Mouse (Mus musculus) G1E (cell line): ENCODE data around the gene Cgnl1. TPM values are rescaled to one million over a fixed set of nuclear protein-coding genes. Genes with fewer than 3 reads are reported as not detected.
A peak's percentile ranks its signal among the peaks of the same experiment; 100 is the strongest.

ENCODE experiments used
- ATAC-seq: 2 replicates; pipeline ENCODE4 v1.8.0; 2016; ENCODE audit warnings: mild to moderate bottlenecking; ENCODE audit not compliant: insufficient number of reproducible peaks, poor library complexity, low FRiP score, severe bottlenecking; ENCODE audit errors: extremely low read depth
- DNase-seq: peaks from one replicate; pipeline ENCODE4 v3.0.0; 2012; ENCODE audit warnings: low spot score
- H3K27me3 ChIP-seq: 2 replicates; pipeline ENCODE4 v1.6.1; 2012; ENCODE audit warnings: mild to moderate bottlenecking, low read length, inconsistent platforms; ENCODE audit not compliant: insufficient read depth
- H3K36me3 ChIP-seq: replicated peaks from 2 replicates; pipeline ENCODE3; 2012; ENCODE audit warnings: mild to moderate bottlenecking, inconsistent platforms
- H3K4me1 ChIP-seq: 2 replicates; pipeline ENCODE4 v1.6.1; 2012; ENCODE audit warnings: low read depth, low read length, inconsistent platforms, mixed read lengths; ENCODE audit not compliant: insufficient read depth
- H3K4me3 ChIP-seq: 2 replicates; pipeline ENCODE4 v1.5.1; 2012; ENCODE audit warnings: low read depth, mild to moderate bottlenecking, inconsistent platforms, low read length, moderate library complexity, mixed read lengths
- H3K9me3 ChIP-seq: replicated peaks from 2 replicates; pipeline ENCODE4 v1.6.1; 2012; ENCODE audit warnings: inconsistent platforms
- CTCF ChIP-seq: IDR thresholded peaks from 2 replicates; pipeline ENCODE4 v1.5.1; 2012; ENCODE audit warnings: low read depth, low read length, inconsistent platforms, mixed read lengths
- GATA1 ChIP-seq: IDR thresholded peaks from 2 replicates; pipeline ENCODE4 v1.6.1; 2012; ENCODE audit warnings: borderline replicate concordance, low read length, inconsistent platforms, mixed read lengths
- GATA2 ChIP-seq: IDR thresholded peaks from 2 replicates; pipeline ENCODE4 v1.6.1; 2012; ENCODE audit warnings: low read depth, low read length, inconsistent platforms, borderline replicate concordance
- POLR2AphosphoS5 ChIP-seq: IDR thresholded peaks from 2 replicates; pipeline ENCODE4 v1.6.1; 2012; ENCODE audit warnings: low read depth, low read length, inconsistent platforms; ENCODE audit not compliant: insufficient replicate concordance
- TAL1 ChIP-seq: conservative IDR thresholded peaks from 2 replicates; pipeline ENCODE4 v1.6.1; 2012; ENCODE audit warnings: low read depth, low read length, inconsistent platforms, mixed read lengths
- polyA plus RNA-seq: library from polyadenylated mRNA; stranded (reverse); fragments of >175 nt; gene quantifications from 2 replicates; pipeline ENCODE4 v1.2.3, GENCODE M21; 2012
- total RNA-seq, 2 experiments: library from RNA; stranded (forward) in 1 of 2; stranded (reverse) in 1 of 2; fragments of 200-1000 nt in 1 of 2; fragments of >200 nt in 1 of 2; fragmentation: Nextera tagmentation in 1 of 2; gene quantifications; 2 replicates each; pipeline ENCODE4 v1.2.3; 2014 to 2017

The Cgnl1 gene
- total and polyA plus RNA-seq, 3 experiments = 0.98 to 1.6 (median 1.4) TPM

GRCm38 (mm10) chr9:71811404-71811803 lies 40.0 kb upstream of the Cgnl1 start:
- ATAC-seq (no peak), DNase-seq (no peak)
- H3K27me3 ChIP-seq = peaks cover 51% of the 10 kb centered on the region
- H3K36me3 ChIP-seq = no peaks in the 10 kb centered on the region
- H3K4me1 ChIP-seq = peaks cover 17% of the 10 kb centered on the region
- H3K9me3 ChIP-seq = no peaks in the 10 kb centered on the region
- no peak overlapping the region for H3K4me3 ChIP-seq
- TF ChIP-seq CTCF (no peak), GATA1 (no peak), GATA2 (no peak), POLR2AphosphoS5 (no peak), TAL1 (no peak)

- ATAC-seq = no peak
- TF ChIP-seq GATA2 (no peak), POLR2AphosphoS5 (no peak), CTCF (no peak), TAL1 (no peak), GATA1 (no peak)
- Histone ChIP-seq H3K36me3 (no peaks in the 10 kb centered on the region), H3K4me1 (peaks cover 13% of the 10 kb centered on the region), H3K4me3 (no peak overlapping the region), H3K9me3 (no peaks in the 10 kb centered on the region), H3K27me3 (peaks cover 46% of the 10 kb centered on the region)
- DNase-seq = no peak
These were observed 39.3 kb upstream of the Cgnl1 start for GRCm38 (mm10) chr9:71810723-71811122.

GRCm38 (mm10) chr9:71808640-71809254 lies 37.3 kb upstream of the Cgnl1 start:
- Histone ChIP-seq H3K27me3 (peaks cover 49% of the 10 kb centered on the region), H3K4me1 (peaks cover 13% of the 10 kb centered on the region), H3K9me3 (no peaks in the 10 kb centered on the region), H3K4me3 (no peak overlapping the region), H3K36me3 (no peaks in the 10 kb centered on the region)
- ATAC-seq (no peak), DNase-seq (no peak)
- no peak for TF ChIP-seq GATA2
- TF ChIP-seq GATA1 = no peak
- TF ChIP-seq POLR2AphosphoS5 = no peak

GRCm38 (mm10) chr9:71807801-71808200 lies 36.4 kb upstream of the Cgnl1 start:
- peaks cover 13% of the 10 kb centered on the region for H3K4me1 ChIP-seq
- TF ChIP-seq GATA1 (no peak), POLR2AphosphoS5 (no peak), CTCF (no peak), TAL1 (no peak), GATA2 (no peak)
- H3K4me3 ChIP-seq = no peak overlapping the region
- ATAC-seq (no peak), DNase-seq (no peak)
- H3K27me3 ChIP-seq = peaks cover 52% of the 10 kb centered on the region
- no peaks in the 10 kb centered on the region for H3K36me3 ChIP-seq
- no peaks in the 10 kb centered on the region for H3K9me3 ChIP-seq

GRCm38 (mm10) chr9:71806422-71806805 lies 35.0 kb upstream of the Cgnl1 start:
- ATAC-seq = no peak
- Histone ChIP-seq H3K27me3 (peaks cover 52% of the 10 kb centered on the region), H3K36me3 (no peaks in the 10 kb centered on the region), H3K9me3 (no peaks in the 10 kb centered on the region), H3K4me3 (no peak overlapping the region), H3K4me1 (peaks cover 8% of the 10 kb centered on the region; the same call in 1 of the 2 replicates)
- peak; percentile 76 for TF ChIP-seq CTCF
- TF ChIP-seq GATA2 = no peak
- TF ChIP-seq TAL1 = no peak
- no peak for TF ChIP-seq GATA1
- DNase-seq = peak; percentile 48

- H3K27me3 ChIP-seq = peaks cover 51% of the 10 kb centered on the region
- TF ChIP-seq TAL1 (no peak), GATA1 (no peak), POLR2AphosphoS5 (no peak)
- ATAC-seq (no peak), DNase-seq (no peak)
- H3K36me3 ChIP-seq = no peaks in the 10 kb centered on the region
- H3K4me3 ChIP-seq = no peak overlapping the region
- H3K4me1 ChIP-seq = peaks cover 8% of the 10 kb centered on the region; the same call in 1 of the 2 replicates
- no peaks in the 10 kb centered on the region for H3K9me3 ChIP-seq
These were observed 34.4 kb upstream of the Cgnl1 start for GRCm38 (mm10) chr9:71805646-71806421.
